Mouse (Mus musculus): ENCODE results near the gene Gabpb2. TPM values are rescaled to one million over a fixed set of nuclear protein-coding genes. Genes with fewer than 3 reads are reported as not detected.
"Not testable (repeated sequence)": the region's sequence is repeated elsewhere in the genome, so short reads cannot be mapped to it uniquely, and the experiment has no call there.

The Gabpb2 gene
- total and polyA plus RNA-seq, 3 experiments: 72.2 to 92.8 (median 82.2) TPM

DNA sequence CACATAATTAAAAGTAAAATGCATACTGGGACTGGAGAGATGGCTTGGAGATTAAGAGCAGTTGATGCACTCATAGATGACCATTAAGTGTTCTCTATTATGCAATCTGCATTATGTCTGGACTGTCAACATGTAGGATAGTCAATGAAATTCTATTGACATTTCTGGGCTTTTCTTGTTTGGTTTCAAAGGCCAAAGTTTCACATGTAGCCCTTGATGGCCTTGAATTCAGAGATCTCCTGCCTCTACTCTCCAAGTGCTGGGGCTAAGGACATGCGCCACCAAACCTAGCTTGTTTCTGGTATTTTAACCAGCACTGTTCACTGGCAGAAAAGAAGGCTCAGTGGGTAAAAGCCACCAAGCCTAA is 4.1 kb downstream of the Gabpb2 start:
- Histone ChIP-seq H3K9me3 (replicated peaks; ENCODE audit: insufficient read depth, low read length) (no peaks in the 10 kb centered on the region), H3K4me1 (ENCODE audit: control insufficient read depth in 1 of 2, insufficient read depth in 2 of 2, low read length in 2 of 2) (peaks cover 3 to 12% of the 10 kb centered on the region in 2 experiments; a peak in 3 of 4 replicates), H3K4me3 (ENCODE audit: control insufficient read depth in 1 of 2, insufficient read depth in 1 of 2, low read depth in 2 of 2, low read length in 2 of 2) (no peak overlapping the region), H3K36me3 (ENCODE audit: control insufficient read depth in 1 of 2, insufficient read depth in 2 of 2, low read length in 2 of 2) (peaks cover 20 to 23% of the 10 kb centered on the region in 2 experiments), H3K27ac (ENCODE audit: control insufficient read depth, low read depth, low read length) (no peak overlapping the region), H3K27me3 (ENCODE audit: control insufficient read depth in 1 of 2, insufficient read depth in 2 of 2, low read length in 2 of 2) (no peaks in the 10 kb centered on the region), H3K9ac (ENCODE audit: control insufficient read depth, low read depth, low read length, poor library complexity, severe bottlenecking) (no peak overlapping the region), H3K79me2 (ENCODE audit: control insufficient read depth, insufficient read depth, low read length, poor library complexity) (peaks cover 32% of the 10 kb centered on the region)
- no peak for DNase-seq (ENCODE audit: low read depth, low spot score)
- TF ChIP-seq TBP (IDR thresholded peaks at IDR 0.05; ENCODE audit: low read depth, low read length) (no peak), TCF12 (IDR thresholded peaks at IDR 0.05; ENCODE audit: low read depth, low read length) (no peak), HCFC1 (IDR thresholded peaks at IDR 0.05; ENCODE audit: low read depth, low read length) (no peak), USF1 (IDR thresholded peaks at IDR 0.05; ENCODE audit: low read depth, low read length) (no peak), RAD21 (IDR thresholded peaks at IDR 0.05; ENCODE audit: low read depth, low read length) (no peak), POLR2AphosphoS2 (IDR thresholded peaks at IDR 0.05; ENCODE audit: low read length) (no peak), MXI1 (IDR thresholded peaks at IDR 0.05; ENCODE audit: low read depth, low read length) (no peak), CHD2 (IDR thresholded peaks at IDR 0.05; ENCODE audit: low read length) (no peak), ZMIZ1 (IDR thresholded peaks at IDR 0.05; ENCODE audit: low read depth, low read length) (no peak), TAL1 (IDR thresholded peaks at IDR 0.05; ENCODE audit: low read length) (no peak), MYB (IDR thresholded peaks at IDR 0.05; ENCODE audit: low read depth, low read length) (no peak), MYC (IDR thresholded peaks at IDR 0.05; ENCODE audit: low read depth, low read length) (no peak), RCOR1 (IDR thresholded peaks at IDR 0.05; ENCODE audit: low read depth, low read length) (no peak), SIN3A (IDR thresholded peaks at IDR 0.05; ENCODE audit: low read length) (no peak), MAZ (IDR thresholded peaks at IDR 0.05; ENCODE audit: low read depth, low read length) (no peak)

DNA sequence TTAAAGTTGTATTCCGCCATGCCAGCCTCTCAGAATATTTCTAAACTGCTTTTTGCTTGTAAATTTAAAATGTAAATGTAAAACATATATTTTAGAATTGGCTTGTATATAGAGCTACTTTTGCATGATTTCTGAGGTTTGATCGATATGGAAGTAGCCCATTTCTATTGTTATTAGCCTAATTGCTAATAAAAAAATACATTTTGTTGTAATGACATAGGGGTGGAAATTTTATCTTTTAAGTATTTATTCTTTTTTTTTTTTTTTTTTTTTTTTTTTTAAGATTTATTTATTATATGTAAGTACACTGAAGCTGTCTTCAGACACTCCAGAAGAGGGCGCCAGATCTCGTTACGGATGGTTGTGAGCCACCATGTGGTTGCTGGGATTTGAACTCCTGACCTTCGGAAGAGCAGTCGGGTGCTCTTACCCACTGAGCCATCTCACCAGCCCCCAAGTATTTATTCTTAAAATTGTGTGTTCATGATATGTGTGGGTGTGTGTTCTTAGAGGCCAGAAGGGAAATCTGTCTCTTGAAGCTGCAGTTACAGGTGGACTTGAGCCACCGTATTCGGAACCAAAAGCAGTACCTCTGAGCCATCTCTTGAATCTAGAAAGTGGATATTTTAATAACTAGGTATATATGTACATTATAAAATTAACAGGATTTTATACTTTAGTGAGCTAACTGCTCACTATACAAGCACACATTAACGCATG is 4.7 kb downstream of the Gabpb2 start:
- not testable (repeated sequence) for H3K9me3 ChIP-seq (replicated peaks; ENCODE audit: insufficient read depth, low read length); H3K4me3 ChIP-seq (ENCODE audit: control insufficient read depth in 1 of 2, insufficient read depth in 1 of 2, low read depth in 2 of 2, low read length in 2 of 2); H3K27me3 ChIP-seq (ENCODE audit: control insufficient read depth in 1 of 2, insufficient read depth in 2 of 2, low read length in 2 of 2); H3K9ac ChIP-seq (ENCODE audit: control insufficient read depth, low read depth, low read length, poor library complexity, severe bottlenecking); H3K27ac ChIP-seq (ENCODE audit: control insufficient read depth, low read depth, low read length); H3K4me1 ChIP-seq (ENCODE audit: control insufficient read depth in 1 of 2, insufficient read depth in 2 of 2, low read length in 2 of 2)
- peak; percentile 58 for DNase-seq (ENCODE audit: low read depth, low spot score)
- peak in 1 of 3 experiments; percentile 29; a peak in 2 of 6 replicates for TF ChIP-seq CTCF (IDR thresholded peaks at IDR 0.05 in 2 of 3, conservative IDR thresholded peaks at IDR 0.05 in 1 of 3; ENCODE audit: control insufficient read depth in 1 of 3, insufficient read depth in 1 of 3, low read depth in 2 of 3, low read length in 3 of 3, poor library complexity in 1 of 3, severe bottlenecking in 1 of 3)
- Histone ChIP-seq H3K79me2 (ENCODE audit: control insufficient read depth, insufficient read depth, low read length, poor library complexity) (peaks cover 34% of the 10 kb centered on the region), H3K36me3 (ENCODE audit: control insufficient read depth in 1 of 2, insufficient read depth in 2 of 2, low read length in 2 of 2) (peaks cover 17 to 28% of the 10 kb centered on the region in 2 experiments)
